Mouse (Mus musculus) testis, adult 2 months (tissue): Measurements from ENCODE around the gene Igsf3.

Source experiments
- CTCF ChIP-seq: fragments of 200-500 bp; IDR thresholded peaks from 2 replicates; pipeline ENCODE4 v1.5.1; 2012; ENCODE audit warnings: low read depth, mild to moderate bottlenecking, inconsistent platforms, low read length, moderate library complexity; ENCODE audit not compliant: control insufficient read depth, insufficient read depth, insufficient replicate concordance
- POLR2A ChIP-seq: fragments of 200-500 bp; IDR thresholded peaks from 2 replicates; pipeline ENCODE4 v1.6.1; 2012; ENCODE audit warnings: low read depth, mild to moderate bottlenecking, inconsistent platforms, low read length, moderate library complexity; ENCODE audit not compliant: control insufficient read depth

DNA sequence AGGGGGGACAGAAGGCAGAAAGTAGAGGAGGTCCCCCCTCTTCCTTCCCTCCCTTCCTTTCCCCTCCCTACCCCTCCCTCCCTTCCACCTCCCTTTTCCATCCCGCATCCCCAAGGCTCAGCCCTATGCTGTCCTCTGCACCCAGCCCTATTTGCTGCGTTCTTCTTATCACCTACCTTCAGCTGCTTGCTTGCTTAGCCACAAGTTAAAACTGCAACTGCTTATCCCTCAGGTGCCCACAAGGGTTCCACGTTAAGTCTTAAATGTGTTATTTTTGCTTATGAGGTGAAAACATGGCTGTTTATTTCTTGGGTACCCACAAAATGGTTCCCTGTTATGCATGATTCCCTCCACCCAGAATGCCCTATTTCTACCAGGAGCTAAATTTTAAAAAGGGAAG, 86.6 kb downstream of the Igsf3 start:
- TF ChIP-seq CTCF (no peak), POLR2A (no peak)
